Mouse (Mus musculus) liver, postnatal 0 days (tissue): Measurements from ENCODE around the gene Clps.

ENCODE experiments used
- CTCF ChIP-seq: sonication (generic); IDR thresholded peaks from 2 replicates; pipeline ENCODE4 v1.5.1; 2016; ENCODE audit warnings: antibody characterized with exemption, low read depth
- EP300 ChIP-seq: IDR thresholded peaks from 2 replicates; pipeline ENCODE4 v1.6.1; 2016; ENCODE audit warnings: antibody characterized with exemption, low read depth, mild to moderate bottlenecking

- TF ChIP-seq CTCF, result no peak
- TF ChIP-seq EP300, result no peak
Measured at GRCm38 (mm10) chr17:28527184-28528042, 33.2 kb downstream of the Clps start.
